Mouse (Mus musculus): ENCODE measurements around the gene Dnaic1. TPM values are rescaled to one million over a fixed set of nuclear protein-coding genes. Genes with fewer than 3 reads are reported as not detected.

Dnaic1 gene
- total RNA-seq, 1 experiment = 1.7 TPM

GRCm38 (mm10) chr4:41630196-41630595 lies 60.6 kb downstream of the Dnaic1 start:
- Histone ChIP-seq H3K36me3 (ENCODE audit: control insufficient read depth, insufficient read depth, low read length, poor library complexity, severe bottlenecking) (no peaks in the 10 kb centered on the region), H3K9me3 (ENCODE audit: control insufficient read depth, insufficient read depth, low read depth, low read length) (no peaks in the 10 kb centered on the region), H3K4me3 (ENCODE audit: insufficient read depth in 1 of 2, low read depth in 1 of 2, low read length in 2 of 2, poor library complexity in 1 of 2, severe bottlenecking in 1 of 2) (peak overlapping the region in 1 of 2 experiments; percentile 33; a peak in 2 of 4 replicates), H3K4me1 (ENCODE audit: control insufficient read depth in 2 of 2, insufficient read depth in 2 of 2, low read length in 2 of 2, poor library complexity in 1 of 2) (peaks cover 13 to 42% of the 10 kb centered on the region in 2 experiments), H3K9ac (ENCODE audit: insufficient read depth, low read depth, low read length, poor library complexity, severe bottlenecking) (no peak overlapping the region), H3K27ac (ENCODE audit: insufficient read depth, low read depth, low read length, poor library complexity, severe bottlenecking) (no peak overlapping the region)
- TF ChIP-seq MAFK (IDR thresholded peaks at IDR 0.05; ENCODE audit: insufficient read depth, low read depth, low read length) (no peak), CHD2 (IDR thresholded peaks at IDR 0.05; ENCODE audit: low read depth, low read length) (no peak), HCFC1 (IDR thresholded peaks at IDR 0.05; ENCODE audit: borderline replicate concordance, insufficient read depth, low read length) (no peak), ZC3H11A (IDR thresholded peaks at IDR 0.05; ENCODE audit: borderline replicate concordance, low read depth, low read length) (no peak), ZNF384 (IDR thresholded peaks at IDR 0.05; ENCODE audit: low read depth, low read length) (no peak)
- DNase-seq (ENCODE audit: low read depth, low spot score) = no peak
- in situ Hi-C loops (cut with MboI; ENCODE audit: low sequenced_read_pairs in 2 of 2, unreplicated experiment in 2 of 2) = no loop called here

GRCm38 (mm10) chr4:41631390-41631789 lies 61.8 kb downstream of the Dnaic1 start:
- DNase-seq (ENCODE audit: low read depth, low spot score) = no peak
- Histone ChIP-seq H3K36me3 (ENCODE audit: control insufficient read depth, insufficient read depth, low read length, poor library complexity, severe bottlenecking) (no peaks in the 10 kb centered on the region), H3K9ac (ENCODE audit: insufficient read depth, low read depth, low read length, poor library complexity, severe bottlenecking) (peak overlapping the region; percentile 14; the same call in 1 of the 2 replicates), H3K27ac (ENCODE audit: insufficient read depth, low read depth, low read length, poor library complexity, severe bottlenecking) (peak overlapping the region; percentile 10; the same call in 1 of the 2 replicates), H3K9me3 (ENCODE audit: control insufficient read depth, insufficient read depth, low read depth, low read length) (no peaks in the 10 kb centered on the region), H3K4me1 (ENCODE audit: control insufficient read depth in 2 of 2, insufficient read depth in 2 of 2, low read length in 2 of 2, poor library complexity in 1 of 2) (peaks cover 13 to 42% of the 10 kb centered on the region in 2 experiments), H3K4me3 (ENCODE audit: insufficient read depth in 1 of 2, low read depth in 1 of 2, low read length in 2 of 2, poor library complexity in 1 of 2, severe bottlenecking in 1 of 2) (peak overlapping the region in 1 of 2 experiments; percentile 23; a peak in 2 of 4 replicates)
- in situ Hi-C loops (cut with MboI; ENCODE audit: low sequenced_read_pairs in 2 of 2, unreplicated experiment in 2 of 2) = no loop called here
- TF ChIP-seq MAFK (IDR thresholded peaks at IDR 0.05; ENCODE audit: insufficient read depth, low read depth, low read length) (no peak), ZNF384 (IDR thresholded peaks at IDR 0.05; ENCODE audit: low read depth, low read length) (no peak), CHD2 (IDR thresholded peaks at IDR 0.05; ENCODE audit: low read depth, low read length) (no peak), HCFC1 (IDR thresholded peaks at IDR 0.05; ENCODE audit: borderline replicate concordance, insufficient read depth, low read length) (no peak), ZC3H11A (IDR thresholded peaks at IDR 0.05; ENCODE audit: borderline replicate concordance, low read depth, low read length) (no peak)

GRCm38 (mm10) chr4:41633001-41633400 lies 63.4 kb downstream of the Dnaic1 start:
- peaks cover 9 to 32% of the 10 kb centered on the region in 2 experiments for H3K4me1 ChIP-seq (ENCODE audit: control insufficient read depth in 2 of 2, insufficient read depth in 2 of 2, low read length in 2 of 2, poor library complexity in 1 of 2)
- no peaks in the 10 kb centered on the region for H3K36me3 ChIP-seq (ENCODE audit: control insufficient read depth, insufficient read depth, low read length, poor library complexity, severe bottlenecking)
- in situ Hi-C loops (cut with MboI; ENCODE audit: low sequenced_read_pairs in 2 of 2, unreplicated experiment in 2 of 2) = no loop called here
- no peak overlapping the region for H3K27ac ChIP-seq (ENCODE audit: insufficient read depth, low read depth, low read length, poor library complexity, severe bottlenecking)
- TF ChIP-seq ZNF384 (IDR thresholded peaks at IDR 0.05; ENCODE audit: low read depth, low read length) = no peak
- TF ChIP-seq HCFC1 (IDR thresholded peaks at IDR 0.05; ENCODE audit: borderline replicate concordance, insufficient read depth, low read length) = no peak
- TF ChIP-seq ZC3H11A (IDR thresholded peaks at IDR 0.05; ENCODE audit: borderline replicate concordance, low read depth, low read length) = no peak
- TF ChIP-seq CHD2 (IDR thresholded peaks at IDR 0.05; ENCODE audit: low read depth, low read length) = no peak
- no peak for TF ChIP-seq MAFK (IDR thresholded peaks at IDR 0.05; ENCODE audit: insufficient read depth, low read depth, low read length)
- DNase-seq (ENCODE audit: low read depth, low spot score) = no peak
- no peak overlapping the region for H3K9ac ChIP-seq (ENCODE audit: insufficient read depth, low read depth, low read length, poor library complexity, severe bottlenecking)
- no peaks in the 10 kb centered on the region for H3K9me3 ChIP-seq (ENCODE audit: control insufficient read depth, insufficient read depth, low read depth, low read length)
- no peak overlapping the region for H3K4me3 ChIP-seq (ENCODE audit: insufficient read depth in 1 of 2, low read depth in 1 of 2, low read length in 2 of 2, poor library complexity in 1 of 2, severe bottlenecking in 1 of 2)

GRCm38 (mm10) chr4:41634631-41635030 lies 65.1 kb downstream of the Dnaic1 start:
- no peak for DNase-seq (ENCODE audit: low read depth, low spot score)
- Histone ChIP-seq H3K4me3 (ENCODE audit: insufficient read depth in 1 of 2, low read depth in 1 of 2, low read length in 2 of 2, poor library complexity in 1 of 2, severe bottlenecking in 1 of 2) (no peak overlapping the region), H3K4me1 (ENCODE audit: control insufficient read depth in 2 of 2, insufficient read depth in 2 of 2, low read length in 2 of 2, poor library complexity in 1 of 2) (peaks cover 11 to 19% of the 10 kb centered on the region in 2 experiments), H3K27ac (ENCODE audit: insufficient read depth, low read depth, low read length, poor library complexity, severe bottlenecking) (no peak overlapping the region), H3K9ac (ENCODE audit: insufficient read depth, low read depth, low read length, poor library complexity, severe bottlenecking) (no peak overlapping the region), H3K9me3 (ENCODE audit: control insufficient read depth, insufficient read depth, low read depth, low read length) (no peaks in the 10 kb centered on the region), H3K36me3 (ENCODE audit: control insufficient read depth, insufficient read depth, low read length, poor library complexity, severe bottlenecking) (no peaks in the 10 kb centered on the region)
- TF ChIP-seq CHD2 (IDR thresholded peaks at IDR 0.05; ENCODE audit: low read depth, low read length) (no peak), ZC3H11A (IDR thresholded peaks at IDR 0.05; ENCODE audit: borderline replicate concordance, low read depth, low read length) (no peak), HCFC1 (IDR thresholded peaks at IDR 0.05; ENCODE audit: borderline replicate concordance, insufficient read depth, low read length) (no peak), MAFK (IDR thresholded peaks at IDR 0.05; ENCODE audit: insufficient read depth, low read depth, low read length) (no peak), ZNF384 (IDR thresholded peaks at IDR 0.05; ENCODE audit: low read depth, low read length) (no peak)
- in situ Hi-C loops (cut with MboI; ENCODE audit: low sequenced_read_pairs in 2 of 2, unreplicated experiment in 2 of 2) = no loop called here
